Mouse (Mus musculus): ENCODE results near the gene Olr1. TPM values are rescaled to one million over a fixed set of nuclear protein-coding genes. Genes with fewer than 3 reads are reported as not detected.
A peak's percentile ranks its signal among the peaks of the same experiment; 100 is the strongest.

Olr1 gene
- total and polyA plus RNA-seq, 2 experiments from 2014 or later, result 0.27 to 1.9 TPM

- no peaks in the 10 kb centered on the region for H3K9me3 ChIP-seq (replicated peaks; ENCODE audit: control insufficient read depth, low read length)
- H3K36me3 ChIP-seq (replicated peaks; ENCODE audit: control insufficient read depth, insufficient read depth, low read length), result no peaks in the 10 kb centered on the region
- no peak for DNase-seq (ENCODE audit: low spot score)
- ATAC-seq (ENCODE audit: insufficient read depth, low read depth), result no peak
- no peak overlapping the region for H3K4me3 ChIP-seq (ENCODE audit: low read depth, low read length)
- H3K4me1 ChIP-seq (ENCODE audit: control insufficient read depth, insufficient read depth), result no peaks in the 10 kb centered on the region
- H3K9ac ChIP-seq (replicated peaks; ENCODE audit: low read depth, low read length), result no peak overlapping the region
- H3K27me3 ChIP-seq (ENCODE audit: control insufficient read depth, insufficient read depth, low read length), result no peaks in the 10 kb centered on the region
- WGBS, result 81% methylated on average over 3 of the region's 3 CpGs
- no peak overlapping the region for H3K27ac ChIP-seq (ENCODE audit: low read depth)
- H3K4me2 ChIP-seq (ENCODE audit: low read depth, low read length), result no peak overlapping the region
- TF ChIP-seq EP300 (IDR thresholded peaks at IDR 0.05; ENCODE audit: low read depth) (no peak), CTCF (IDR thresholded peaks at IDR 0.05; ENCODE audit: low read depth) (no peak)
Observed at GRCm38 (mm10) chr6:129497345-129498218, 9.4 kb downstream of the Olr1 start.

- Histone ChIP-seq H3K9me3 (replicated peaks; ENCODE audit: control insufficient read depth, low read length) (no peaks in the 10 kb centered on the region), H3K27ac (ENCODE audit: low read depth) (no peak overlapping the region), H3K4me1 (ENCODE audit: control insufficient read depth, insufficient read depth) (no peaks in the 10 kb centered on the region), H3K4me3 (ENCODE audit: low read depth, low read length) (no peak overlapping the region), H3K27me3 (ENCODE audit: control insufficient read depth, insufficient read depth, low read length) (no peaks in the 10 kb centered on the region), H3K9ac (replicated peaks; ENCODE audit: low read depth, low read length) (no peak overlapping the region), H3K36me3 (replicated peaks; ENCODE audit: control insufficient read depth, insufficient read depth, low read length) (no peaks in the 10 kb centered on the region), H3K4me2 (ENCODE audit: low read depth, low read length) (no peak overlapping the region)
- DNase-seq (ENCODE audit: low spot score) (no peak), ATAC-seq (ENCODE audit: insufficient read depth, low read depth) (no peak)
- no peak for TF ChIP-seq CTCF (IDR thresholded peaks at IDR 0.05; ENCODE audit: low read depth)
- TF ChIP-seq EP300 (IDR thresholded peaks at IDR 0.05; ENCODE audit: low read depth), result no peak
- 70% methylated on average over 4 of the region's 4 CpGs for WGBS
Observed at GRCm38 (mm10) chr6:129494924-129495323, 12.0 kb downstream of the Olr1 start.

DNA sequence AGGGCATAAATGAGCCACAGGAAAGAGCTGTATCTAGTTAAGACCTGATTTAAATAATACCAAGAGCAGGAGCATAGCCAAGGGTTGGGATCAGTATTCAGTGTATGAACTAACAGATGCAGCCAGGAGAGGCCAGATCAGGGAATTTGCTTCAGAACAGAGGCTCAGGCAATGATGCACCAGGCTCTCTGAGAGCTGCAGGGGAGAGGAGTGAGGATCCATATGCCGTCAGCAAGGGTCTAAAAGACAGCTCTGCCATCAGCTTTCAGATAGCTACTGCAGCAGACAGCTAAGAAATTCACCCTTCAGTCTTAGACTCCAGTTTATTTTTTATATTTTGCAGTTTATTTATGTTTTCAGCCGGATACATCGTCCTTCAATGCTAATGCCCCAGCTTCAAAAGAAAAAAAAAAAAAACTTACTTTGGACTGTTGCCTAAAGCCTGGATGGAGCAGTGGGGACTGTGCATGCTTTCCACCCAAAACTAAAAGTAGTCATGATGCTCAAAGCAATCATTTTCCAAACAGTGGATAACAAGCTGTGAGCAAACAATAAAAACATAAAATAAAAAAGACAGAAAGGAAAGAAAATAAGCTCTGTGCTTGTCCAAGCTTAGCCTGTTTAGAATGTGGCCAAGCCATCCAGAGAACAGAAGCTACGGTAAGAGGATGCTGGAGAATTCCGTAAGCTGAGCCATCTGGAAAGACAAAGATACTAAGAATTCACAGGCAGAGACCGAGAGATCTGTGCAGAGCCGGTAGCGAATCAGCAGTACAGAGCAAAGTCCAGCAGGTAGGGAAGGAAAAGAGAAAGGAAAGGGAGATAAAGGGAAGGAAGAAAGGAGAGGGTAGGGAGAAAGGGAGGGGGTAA is 26.6 kb downstream of the Olr1 start:
- 62% methylated on average over 8 of the region's 8 CpGs for WGBS
- no peak overlapping the region for H3K27ac ChIP-seq (ENCODE audit: low read depth)
- no peak for ATAC-seq (ENCODE audit: insufficient read depth, low read depth)

GRCm38 (mm10) chr6:129476404-129477126 is 30.4 kb downstream of the Olr1 start:
- H3K27me3 ChIP-seq (ENCODE audit: control insufficient read depth, insufficient read depth, low read length), result no peaks in the 10 kb centered on the region
- no peaks in the 10 kb centered on the region for H3K4me1 ChIP-seq (ENCODE audit: control insufficient read depth, insufficient read depth)
- peak; percentile 35 for DNase-seq (ENCODE audit: low spot score)
- H3K36me3 ChIP-seq (replicated peaks; ENCODE audit: control insufficient read depth, insufficient read depth, low read length), result no peaks in the 10 kb centered on the region
- no peaks in the 10 kb centered on the region for H3K9me3 ChIP-seq (replicated peaks; ENCODE audit: control insufficient read depth, low read length)
- H3K9ac ChIP-seq (replicated peaks; ENCODE audit: low read depth, low read length), result no peak overlapping the region
- H3K27ac ChIP-seq (ENCODE audit: low read depth), result no peak overlapping the region
- no peak overlapping the region for H3K4me3 ChIP-seq (ENCODE audit: low read depth, low read length)
- 27% methylated on average over 13 of the region's 13 CpGs for WGBS
- no peak for ATAC-seq (ENCODE audit: insufficient read depth, low read depth)
- TF ChIP-seq CTCF (IDR thresholded peaks at IDR 0.05; ENCODE audit: low read depth), result peak; percentile 56
- no peak for TF ChIP-seq EP300 (IDR thresholded peaks at IDR 0.05; ENCODE audit: low read depth)
- H3K4me2 ChIP-seq (ENCODE audit: low read depth, low read length), result no peak overlapping the region

More for the DNA sequence above, 26.6 kb downstream of the Olr1 start:
- no peaks in the 10 kb centered on the region for H3K4me1 ChIP-seq (ENCODE audit: control insufficient read depth, insufficient read depth)
- DNase-seq (ENCODE audit: low spot score), result no peak
- H3K36me3 ChIP-seq (replicated peaks; ENCODE audit: control insufficient read depth, insufficient read depth, low read length), result no peaks in the 10 kb centered on the region
- no peak overlapping the region for H3K4me2 ChIP-seq (ENCODE audit: low read depth, low read length)
- H3K27me3 ChIP-seq (ENCODE audit: control insufficient read depth, insufficient read depth, low read length), result no peaks in the 10 kb centered on the region
- no peaks in the 10 kb centered on the region for H3K9me3 ChIP-seq (replicated peaks; ENCODE audit: control insufficient read depth, low read length)
- TF ChIP-seq CTCF (IDR thresholded peaks at IDR 0.05; ENCODE audit: low read depth) (no peak), EP300 (IDR thresholded peaks at IDR 0.05; ENCODE audit: low read depth) (no peak)
- no peak overlapping the region for H3K9ac ChIP-seq (replicated peaks; ENCODE audit: low read depth, low read length)
- H3K4me3 ChIP-seq (ENCODE audit: low read depth, low read length), result no peak overlapping the region

DNA sequence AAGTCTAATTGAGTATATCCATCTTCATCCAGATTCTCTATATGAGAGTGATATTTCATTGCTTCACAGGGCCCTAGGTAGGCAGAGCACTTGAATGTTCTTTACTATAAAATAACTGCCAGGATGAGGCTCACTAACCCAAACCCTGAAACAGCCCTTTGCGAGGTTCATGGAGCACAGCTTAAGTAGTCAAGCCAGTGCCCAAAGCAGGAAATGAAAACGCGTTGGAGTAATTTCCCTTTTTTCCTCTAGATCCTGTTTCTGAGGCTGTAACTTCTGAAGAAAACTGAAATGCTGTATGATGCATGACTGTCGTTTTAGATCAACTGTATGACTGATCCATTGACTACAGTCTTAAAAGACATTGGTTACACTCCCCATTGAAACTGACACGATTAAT is 34.3 kb downstream of the Olr1 start:
- WGBS, result 61% methylated on average over 5 of the region's 5 CpGs

More for the DNA sequence above, 34.3 kb downstream of the Olr1 start:
- ATAC-seq (ENCODE audit: insufficient read depth, low read depth), result no peak
- Histone ChIP-seq H3K27ac (ENCODE audit: low read depth) (no peak overlapping the region), H3K4me2 (ENCODE audit: low read depth, low read length) (no peak overlapping the region), H3K36me3 (replicated peaks; ENCODE audit: control insufficient read depth, insufficient read depth, low read length) (no peaks in the 10 kb centered on the region), H3K9ac (replicated peaks; ENCODE audit: low read depth, low read length) (no peak overlapping the region), H3K4me1 (ENCODE audit: control insufficient read depth, insufficient read depth) (no peaks in the 10 kb centered on the region), H3K9me3 (replicated peaks; ENCODE audit: control insufficient read depth, low read length) (no peaks in the 10 kb centered on the region), H3K27me3 (ENCODE audit: control insufficient read depth, insufficient read depth, low read length) (no peaks in the 10 kb centered on the region), H3K4me3 (ENCODE audit: low read depth, low read length) (no peak overlapping the region)
- TF ChIP-seq EP300 (IDR thresholded peaks at IDR 0.05; ENCODE audit: low read depth) (no peak), CTCF (IDR thresholded peaks at IDR 0.05; ENCODE audit: low read depth) (no peak)
- no peak for DNase-seq (ENCODE audit: low spot score)
